Mouse (Mus musculus) heart, embryonic 11.5 days (tissue): ENCODE data around the gene Ms4a18. TPM values are rescaled to one million over a fixed set of nuclear protein-coding genes. Genes with fewer than 3 reads are reported as not detected.

ENCODE experiments used
- ATAC-seq: fragments of 200-750 bp; cut with Nextera tagmentation; replicated peaks from 2 replicates; pipeline ENCODE4 v1.8.0; 2017; ENCODE audit warnings: moderate library complexity; ENCODE audit not compliant: insufficient number of reproducible peaks, low FRiP score, low TSS enrichment
- H3K27ac ChIP-seq: fragments of 300-500 bp; sonication (generic); 2 replicates; pipeline ENCODE4 v1.5.1; 2014; ENCODE audit warnings: mild to moderate bottlenecking, low read depth, low read length
- H3K27me3 ChIP-seq: fragments of 300-500 bp; sonication (generic); 2 replicates; pipeline ENCODE4 v1.6.1; 2014; ENCODE audit warnings: mild to moderate bottlenecking, low read length, mixed read lengths; ENCODE audit not compliant: control insufficient read depth, insufficient read depth
- H3K36me3 ChIP-seq: fragments of 300-500 bp; sonication (generic); 2 replicates; pipeline ENCODE4 v1.6.1; 2014; ENCODE audit warnings: mild to moderate bottlenecking, low read length, moderate library complexity, mixed read lengths; ENCODE audit not compliant: control insufficient read depth, insufficient read depth
- H3K4me1 ChIP-seq: fragments of 300-500 bp; sonication (generic); 2 replicates; pipeline ENCODE4 v1.6.1; 2014; ENCODE audit warnings: low read length; ENCODE audit not compliant: control insufficient read depth, insufficient read depth
- H3K4me2 ChIP-seq: fragments of 300-500 bp; sonication (generic); 2 replicates; pipeline ENCODE4 v1.6.1; 2014; ENCODE audit warnings: mild to moderate bottlenecking, moderate library complexity
- H3K4me3 ChIP-seq: fragments of 300-500 bp; sonication (generic); 2 replicates; pipeline ENCODE4 v1.5.1; 2014; ENCODE audit warnings: low read depth, low read length
- H3K9ac ChIP-seq: fragments of 300-500 bp; sonication (generic); 2 replicates; pipeline ENCODE4 v1.6.1; 2014; ENCODE audit warnings: mild to moderate bottlenecking, low read depth, low read length, moderate library complexity
- H3K9me3 ChIP-seq: fragments of 300-500 bp; sonication (generic); replicated peaks from 2 replicates; pipeline ENCODE4 v1.6.1; 2016; ENCODE audit warnings: low read length; ENCODE audit not compliant: control insufficient read depth
- WGBS: fragments of 180-500 bp; shearing (Covaris S2); extraction: QIAGEN DNeasy Blood & Tissue Kit; methylation state at CpG from one replicate; pipeline ENCODE4 v1.1.7; 2014; ENCODE audit not compliant: insufficient replicate concordance; 5-methylcytosine and 5-hydroxymethylcytosine counted together
- polyA plus RNA-seq: library from polyadenylated mRNA; unstranded; fragments of >200 nt; fragmentation: Nextera tagmentation; extraction: Ambion mirVana; gene quantifications from 2 replicates; pipeline ENCODE4 v1.2.1, GENCODE M21; 2014

The Ms4a18 gene
- polyA plus RNA-seq, 1 experiment from 2014 or later: not detected

GRCm38 (mm10) chr19:11048503-11048902, 30.7 kb upstream of the Ms4a18 start:
- ATAC-seq: no peak
- Histone ChIP-seq H3K4me3 (no peak overlapping the region), H3K9ac (no peak overlapping the region), H3K4me1 (no peaks in the 10 kb centered on the region), H3K9me3 (no peaks in the 10 kb centered on the region), H3K27ac (no peak overlapping the region), H3K36me3 (no peaks in the 10 kb centered on the region), H3K4me2 (no peak overlapping the region), H3K27me3 (no peaks in the 10 kb centered on the region)
- 92% methylated on average over 1 of the region's 1 CpGs for WGBS

- Histone ChIP-seq H3K4me3 (no peak overlapping the region), H3K4me1 (no peaks in the 10 kb centered on the region), H3K9ac (no peak overlapping the region), H3K9me3 (no peaks in the 10 kb centered on the region), H3K4me2 (no peak overlapping the region), H3K27ac (no peak overlapping the region), H3K27me3 (no peaks in the 10 kb centered on the region), H3K36me3 (no peaks in the 10 kb centered on the region)
- WGBS: 70% methylated on average over 6 of the region's 6 CpGs
- ATAC-seq: no peak
Measured at GRCm38 (mm10) chr19:11048009-11048408, 30.2 kb upstream of the Ms4a18 start.

GRCm38 (mm10) chr19:11044996-11045711, 27.3 kb upstream of the Ms4a18 start:
- Histone ChIP-seq H3K9ac (0 out of 2 replicates have a peak overlapping the region, but pooled peaks have one; percentile 34), H3K9me3 (no peaks in the 10 kb centered on the region), H3K4me3 (peak overlapping the region; percentile 34), H3K27ac (no peak overlapping the region), H3K4me1 (no peaks in the 10 kb centered on the region), H3K27me3 (no peaks in the 10 kb centered on the region), H3K36me3 (no peaks in the 10 kb centered on the region), H3K4me2 (peak overlapping the region; percentile 63)
- 7% methylated on average over 40 of the region's 40 CpGs for WGBS
- ATAC-seq: peak; percentile 95

GRCm38 (mm10) chr19:11044671-11044995, 26.8 kb upstream of the Ms4a18 start:
- H3K27ac ChIP-seq: no peak overlapping the region
- peak overlapping the region; percentile 34 for H3K4me3 ChIP-seq
- no peaks in the 10 kb centered on the region for H3K36me3 ChIP-seq
- WGBS: 25% methylated on average over 5 of the region's 5 CpGs
- H3K4me1 ChIP-seq: no peaks in the 10 kb centered on the region
- no peaks in the 10 kb centered on the region for H3K9me3 ChIP-seq
- ATAC-seq: peak; percentile 57; the same call in 1 of the 2 replicates
- H3K9ac ChIP-seq: 0 out of 2 replicates have a peak overlapping the region, but pooled peaks have one; percentile 34
- H3K4me2 ChIP-seq: peak overlapping the region; percentile 63
- no peaks in the 10 kb centered on the region for H3K27me3 ChIP-seq

- Histone ChIP-seq H3K4me3 (no peak overlapping the region), H3K9me3 (no peaks in the 10 kb centered on the region), H3K27ac (no peak overlapping the region), H3K36me3 (no peaks in the 10 kb centered on the region), H3K9ac (no peak overlapping the region), H3K4me2 (no peak overlapping the region), H3K27me3 (no peaks in the 10 kb centered on the region), H3K4me1 (no peaks in the 10 kb centered on the region)
- no peak for ATAC-seq
Measured at GRCm38 (mm10) chr19:11037570-11037969, 19.7 kb upstream of the Ms4a18 start.

GRCm38 (mm10) chr19:11022382-11022781, 4.6 kb upstream of the Ms4a18 start:
- no peak overlapping the region for H3K4me3 ChIP-seq
- no peak for ATAC-seq

GRCm38 (mm10) chr19:11017251-11017650, 580 bp downstream of the Ms4a18 start:
- Histone ChIP-seq H3K4me3 (no peak overlapping the region), H3K27ac (no peak overlapping the region), H3K4me1 (no peaks in the 10 kb centered on the region), H3K36me3 (no peaks in the 10 kb centered on the region), H3K27me3 (no peaks in the 10 kb centered on the region), H3K9ac (no peak overlapping the region), H3K4me2 (no peak overlapping the region), H3K9me3 (no peaks in the 10 kb centered on the region)
- ATAC-seq: no peak
- 73% methylated on average over 2 of the region's 2 CpGs for WGBS

More at GRCm38 (mm10) chr19:11022382-11022781, 4.6 kb upstream of the Ms4a18 start:
- no peak overlapping the region for H3K4me2 ChIP-seq
- H3K27me3 ChIP-seq: no peaks in the 10 kb centered on the region
- no peaks in the 10 kb centered on the region for H3K36me3 ChIP-seq
- H3K9me3 ChIP-seq: no peaks in the 10 kb centered on the region
- H3K4me1 ChIP-seq: no peaks in the 10 kb centered on the region
- no peak overlapping the region for H3K27ac ChIP-seq
- no peak overlapping the region for H3K9ac ChIP-seq

GRCm38 (mm10) chr19:11015998-11016397, 1.8 kb downstream of the Ms4a18 start:
- H3K9ac ChIP-seq: no peak overlapping the region
- no peak overlapping the region for H3K4me3 ChIP-seq
- no peaks in the 10 kb centered on the region for H3K4me1 ChIP-seq
- no peak overlapping the region for H3K27ac ChIP-seq
- no peak overlapping the region for H3K4me2 ChIP-seq
- ATAC-seq: no peak
- WGBS: 84% methylated on average over 1 of the region's 1 CpGs
- no peaks in the 10 kb centered on the region for H3K9me3 ChIP-seq
- no peaks in the 10 kb centered on the region for H3K27me3 ChIP-seq
- no peaks in the 10 kb centered on the region for H3K36me3 ChIP-seq

GRCm38 (mm10) chr19:11015468-11015867, 2.4 kb downstream of the Ms4a18 start:
- H3K27me3 ChIP-seq: no peaks in the 10 kb centered on the region
- no peaks in the 10 kb centered on the region for H3K4me1 ChIP-seq
- H3K4me2 ChIP-seq: no peak overlapping the region
- H3K36me3 ChIP-seq: no peaks in the 10 kb centered on the region
- H3K9me3 ChIP-seq: no peaks in the 10 kb centered on the region
- ATAC-seq: no peak
- H3K4me3 ChIP-seq: no peak overlapping the region
- no peak overlapping the region for H3K27ac ChIP-seq
- no peak overlapping the region for H3K9ac ChIP-seq
